Mouse (Mus musculus) mouse embryonic stem cell (cell line): ENCODE measurements around the gene Pfkfb3.

ENCODE experiments used
- in situ Hi-C, 2 experiments: fragments of 300-500 bp; cut with MboI; formaldehyde crosslinking; loops; 1 replicate in 1 of 2; 3 replicates in 1 of 2; pipeline ENCODE4 v1.14.3; 2019 to 2020; ENCODE audit warnings: low sequenced_read_pairs in 2 of 2, low pct_unique_long_range_greater_than_20kb in 1 of 2, mixed read lengths in 1 of 2; ENCODE audit not compliant: unreplicated experiment in 1 of 2

Pfkfb3 gene

GRCm38 (mm10) chr2:11464661-11465099 is 89.2 kb downstream of the Pfkfb3 start:
- in situ Hi-C loops, result no loop called here

GRCm38 (mm10) chr2:11460976-11461375 is 92.9 kb downstream of the Pfkfb3 start:
- in situ Hi-C loops, result no loop called here

- in situ Hi-C loops, result no loop called here
These were observed 95.4 kb downstream of the Pfkfb3 start for GRCm38 (mm10) chr2:11458494-11458893.

GRCm38 (mm10) chr2:11457904-11458303 is 96.0 kb downstream of the Pfkfb3 start:
- in situ Hi-C loops, result no loop called here

GRCm38 (mm10) chr2:11448711-11449110 is 105.2 kb downstream of the Pfkfb3 start:
- in situ Hi-C loops, result no loop called here

- in situ Hi-C loops, result no loop called here
These were observed 106.0 kb downstream of the Pfkfb3 start for GRCm38 (mm10) chr2:11447865-11448264.

GRCm38 (mm10) chr2:11445722-11446121 is 108.2 kb downstream of the Pfkfb3 start:
- in situ Hi-C loops, result no loop called here

GRCm38 (mm10) chr2:11441864-11442263 is 112.0 kb downstream of the Pfkfb3 start:
- in situ Hi-C loops, result no loop called here

- in situ Hi-C loops, result no loop called here
These were observed 115.5 kb downstream of the Pfkfb3 start for GRCm38 (mm10) chr2:11438231-11438954.

- in situ Hi-C loops, result no loop called here
These were observed 117.5 kb downstream of the Pfkfb3 start for GRCm38 (mm10) chr2:11436353-11436752.

GRCm38 (mm10) chr2:11433353-11433752 is 120.5 kb downstream of the Pfkfb3 start:
- in situ Hi-C loops, result no loop called here

GRCm38 (mm10) chr2:11429538-11429937 is 124.3 kb downstream of the Pfkfb3 start:
- in situ Hi-C loops, result no loop called here

GRCm38 (mm10) chr2:11428621-11429020 is 125.3 kb downstream of the Pfkfb3 start:
- in situ Hi-C loops, result no loop called here

- in situ Hi-C loops, result no loop called here
These were observed 126.3 kb downstream of the Pfkfb3 start for GRCm38 (mm10) chr2:11427596-11427995.

- in situ Hi-C loops, result no loop called here
These were observed 127.5 kb downstream of the Pfkfb3 start for GRCm38 (mm10) chr2:11426379-11426778.

GRCm38 (mm10) chr2:11425421-11426131 is 128.3 kb downstream of the Pfkfb3 start:
- in situ Hi-C loops, result no loop called here

- in situ Hi-C loops, result no loop called here
These were observed 129.6 kb downstream of the Pfkfb3 start for GRCm38 (mm10) chr2:11424252-11424651.

- in situ Hi-C loops, result no loop called here
These were observed 130.5 kb downstream of the Pfkfb3 start for GRCm38 (mm10) chr2:11423421-11423820.

- in situ Hi-C loops, result no loop called here
These were observed 131.5 kb downstream of the Pfkfb3 start for GRCm38 (mm10) chr2:11422384-11422783.
